Mouse (Mus musculus): ENCODE measurements around the gene Gm12248.
A peak's percentile ranks its signal among the peaks of the same experiment; 100 is the strongest.

Gm12248 gene

DNA sequence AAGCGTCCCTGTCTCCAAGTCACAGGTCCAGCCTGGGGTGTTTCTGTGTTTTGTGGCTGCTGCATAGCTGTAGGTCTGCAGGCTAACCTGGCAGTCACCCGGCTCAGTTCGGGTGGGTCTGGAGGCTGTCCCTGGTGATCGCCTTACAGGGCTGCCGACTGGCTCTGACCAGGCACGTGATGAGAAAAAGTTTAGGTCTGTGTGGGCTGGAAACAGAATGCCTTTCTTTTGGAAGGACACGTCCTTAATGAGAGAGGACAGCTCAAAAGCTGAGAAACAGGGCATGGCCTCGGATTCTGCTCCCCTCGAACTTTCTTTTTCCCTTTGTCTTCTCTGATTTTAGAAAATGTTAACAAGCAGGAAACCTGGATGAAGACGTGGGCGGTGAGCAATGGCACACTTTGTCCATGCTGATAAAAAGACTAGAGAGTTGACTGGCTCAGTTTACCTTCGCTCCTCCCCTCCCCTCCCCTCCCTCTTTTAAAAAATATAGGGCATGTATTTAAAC lies at the start of gene Gm12248:
TSS of gene Gm12248 (minus strand) at position 114 of the 508 bp plus-strand sequence.
- no peak for DNase-seq (ENCODE audit: low spot score in 2 of 2)

GRCm38 (mm10) chr11:58139466-58139865 lies 46.5 kb upstream of the Gm12248 start:
- no peak for DNase-seq (ENCODE audit: low spot score in 2 of 2)

GRCm38 (mm10) chr11:58138821-58139220 lies 45.9 kb upstream of the Gm12248 start:
- no peak for DNase-seq (ENCODE audit: low spot score in 2 of 2)

- DNase-seq (ENCODE audit: low spot score in 2 of 2), result no peak
Observed at GRCm38 (mm10) chr11:58136677-58137076, 43.7 kb upstream of the Gm12248 start.

DNA sequence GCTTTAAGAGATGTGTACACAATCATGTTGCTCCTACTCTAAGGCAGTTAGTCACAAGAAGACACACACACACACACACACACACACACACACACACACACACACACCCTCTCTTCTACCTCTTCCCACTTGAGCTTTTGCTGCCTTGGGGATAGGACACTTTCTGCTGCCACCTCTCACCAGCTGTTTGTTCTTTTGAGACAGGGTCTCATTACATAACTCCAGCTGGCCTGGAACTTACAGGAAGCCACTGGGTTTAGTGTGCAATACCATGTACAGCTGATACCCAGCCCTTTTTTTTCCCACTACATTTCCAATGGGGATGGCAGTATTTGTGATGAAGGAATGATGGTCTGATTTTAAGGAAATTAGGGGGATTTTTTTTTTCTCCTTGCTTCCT lies 42.4 kb upstream of the Gm12248 start:
- DNase-seq (ENCODE audit: low spot score in 2 of 2), result no peak

DNA sequence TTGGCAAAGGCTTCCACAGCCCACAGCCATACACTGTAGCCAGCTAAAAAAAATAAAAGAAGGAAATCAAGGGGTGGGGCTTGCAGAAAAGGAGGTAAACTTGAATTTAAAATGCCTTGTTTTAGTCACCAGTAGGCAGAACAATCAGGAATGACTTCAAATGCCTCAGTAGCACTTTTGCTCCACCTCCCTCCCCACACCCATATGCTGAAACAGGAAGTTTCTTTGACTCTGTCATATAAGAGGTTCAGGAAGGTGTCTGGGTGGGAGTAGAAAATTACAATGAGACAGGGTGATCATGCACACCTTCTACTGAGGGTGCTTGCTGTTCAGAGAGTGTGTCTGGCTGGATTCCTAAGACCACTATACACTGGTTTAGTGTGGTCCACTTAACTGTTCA lies 41.9 kb upstream of the Gm12248 start:
- no peak for DNase-seq (ENCODE audit: low spot score in 2 of 2)

- no peak for DNase-seq (ENCODE audit: low spot score in 2 of 2)
Observed at GRCm38 (mm10) chr11:58132026-58132425, 39.1 kb upstream of the Gm12248 start.

DNA sequence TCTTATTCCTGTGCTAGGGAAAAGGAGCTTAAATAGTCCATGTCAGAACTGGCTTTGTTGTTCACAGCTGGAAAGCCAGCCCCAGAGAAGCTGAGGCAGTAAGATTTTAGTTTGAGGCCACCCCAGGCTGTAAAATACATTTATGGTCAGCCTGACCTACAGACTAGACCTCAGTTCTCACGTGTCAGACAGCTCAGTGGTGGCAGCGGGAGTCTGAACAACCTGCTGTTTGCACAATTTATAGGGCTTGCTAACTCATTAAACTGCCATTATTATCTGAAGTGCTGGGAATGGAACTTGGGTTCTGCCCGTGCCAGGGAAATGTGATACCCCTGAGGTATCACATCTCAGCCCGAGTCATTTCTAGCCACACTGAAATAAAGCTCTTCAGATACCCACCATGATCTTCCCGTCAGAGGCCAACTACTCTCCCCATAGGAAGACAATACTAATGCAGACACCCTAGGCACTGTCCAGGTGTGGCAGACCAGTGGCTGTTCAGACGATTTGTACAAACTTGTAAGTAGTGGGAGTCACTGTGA lies 36.4 kb upstream of the Gm12248 start:
- DNase-seq (ENCODE audit: low spot score in 2 of 2), result no peak

DNA sequence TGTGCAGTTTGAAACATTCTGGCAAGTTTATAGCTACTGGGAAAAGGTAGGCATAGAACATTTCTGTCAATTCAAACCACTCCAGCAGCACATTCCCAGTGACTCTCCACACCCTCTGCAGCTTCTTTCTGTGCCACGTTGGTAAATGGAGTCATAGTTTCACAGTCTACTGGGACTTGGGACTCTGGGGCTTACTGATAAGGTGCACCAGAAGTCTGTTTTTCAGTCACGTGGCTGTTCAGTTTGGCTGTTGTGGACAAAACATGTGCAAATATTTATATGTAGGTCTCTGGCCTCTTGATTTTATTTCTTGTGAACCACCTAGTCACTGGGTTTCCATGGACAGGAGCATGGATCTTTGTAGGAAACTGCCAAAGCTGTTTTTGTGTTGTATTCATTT lies 34.6 kb upstream of the Gm12248 start:
- no peak for DNase-seq (ENCODE audit: low spot score in 2 of 2)

- DNase-seq (ENCODE audit: low spot score in 2 of 2), result peak in 1 of 2 experiments; percentile 36
Observed at GRCm38 (mm10) chr11:58126397-58127160, 33.6 kb upstream of the Gm12248 start.

GRCm38 (mm10) chr11:58125021-58125420 lies 32.1 kb upstream of the Gm12248 start:
- no peak for DNase-seq (ENCODE audit: low spot score in 2 of 2)

DNA sequence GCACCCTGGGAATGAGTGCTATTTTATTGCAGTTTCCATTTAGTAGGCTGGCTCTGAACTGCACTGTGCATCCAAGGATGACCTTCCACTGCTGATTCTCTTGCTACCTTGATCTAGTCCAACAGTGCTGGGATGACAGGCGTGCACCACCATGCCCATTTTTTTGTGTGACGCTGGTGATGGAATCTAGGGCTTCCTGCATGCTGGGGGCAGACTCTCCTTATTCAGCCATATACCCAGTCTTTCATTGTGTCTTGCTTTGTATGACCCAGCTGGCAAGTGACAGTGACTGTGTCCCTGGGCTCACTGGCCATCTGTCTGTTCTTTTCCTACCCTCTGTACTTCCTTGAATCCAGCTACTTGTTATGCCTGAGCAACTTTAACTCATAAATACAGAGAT lies 30.8 kb upstream of the Gm12248 start:
- DNase-seq (ENCODE audit: low spot score in 2 of 2), result no peak

DNA sequence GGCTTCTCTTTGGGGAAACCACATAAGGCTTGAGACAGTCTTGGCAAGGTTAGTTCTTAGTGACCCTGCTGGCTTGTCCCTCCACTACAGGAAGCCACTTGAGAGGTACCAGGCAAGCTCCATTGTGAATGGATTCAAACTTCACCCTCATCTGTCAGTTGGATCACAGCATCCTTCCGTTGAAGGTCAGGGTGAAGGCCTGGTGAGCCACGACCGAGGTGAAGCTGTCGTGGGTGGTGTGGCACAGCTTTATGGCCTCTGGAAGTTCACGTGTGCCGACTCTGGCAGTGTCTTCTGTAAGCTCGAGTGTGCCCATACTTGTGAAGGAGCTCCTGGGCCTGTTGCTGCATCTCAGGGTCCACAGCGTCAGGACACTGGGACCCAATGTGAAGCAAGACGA lies 28.4 kb upstream of the Gm12248 start:
- DNase-seq (ENCODE audit: low spot score in 2 of 2), result no peak

GRCm38 (mm10) chr11:58120655-58121054 lies 27.7 kb upstream of the Gm12248 start:
- no peak for DNase-seq (ENCODE audit: low spot score in 2 of 2)

DNA sequence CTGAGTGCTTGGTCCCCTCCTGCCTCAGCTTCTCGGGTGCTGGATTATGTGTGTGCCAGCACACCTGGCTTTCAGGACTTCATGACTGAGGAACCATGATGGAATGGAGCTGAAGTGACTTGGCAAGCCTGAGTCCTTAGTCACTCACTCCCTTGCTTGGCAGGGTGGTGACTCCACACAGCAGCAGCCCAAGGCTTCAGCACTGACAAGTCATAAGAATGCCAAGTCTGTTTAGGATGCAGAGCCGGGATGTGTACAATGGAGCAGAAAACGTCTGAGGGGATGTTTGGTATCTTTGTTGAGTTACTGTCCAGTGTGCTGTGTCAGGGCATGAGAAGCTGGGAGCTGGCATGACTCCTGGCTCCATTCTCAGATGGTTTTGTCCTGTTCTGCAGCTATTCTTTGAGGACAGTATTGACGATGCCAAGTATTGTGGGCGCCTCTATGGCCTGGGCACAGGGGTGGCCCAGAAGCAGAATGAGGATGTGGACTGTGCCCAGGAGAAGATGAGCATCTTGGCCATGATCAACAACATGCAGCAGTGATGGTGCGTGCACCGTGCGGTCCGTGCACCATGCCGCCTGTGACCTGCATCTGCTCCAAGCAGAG lies 24.2 kb upstream of the Gm12248 start:
- DNase-seq (ENCODE audit: low spot score in 2 of 2), result no peak

DNA sequence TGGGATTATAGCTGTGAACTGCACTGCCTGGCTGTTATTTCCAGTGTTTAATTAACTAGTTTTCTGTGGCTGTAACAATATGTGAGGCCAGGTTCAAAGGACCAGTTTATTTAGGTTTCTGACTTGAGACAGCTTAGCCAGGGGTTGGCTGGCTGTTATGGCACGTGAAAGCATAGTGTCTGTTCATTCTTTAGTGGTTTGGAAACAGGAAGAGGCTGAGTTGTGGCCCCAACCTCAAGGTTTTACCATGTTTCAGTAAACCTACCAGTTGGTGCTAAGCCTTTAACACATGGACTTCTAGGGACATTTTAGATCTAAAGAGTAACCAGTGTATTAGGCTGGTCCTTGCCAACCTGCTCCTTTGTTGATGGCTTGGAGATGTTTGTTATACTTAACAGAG lies 23.6 kb upstream of the Gm12248 start:
- DNase-seq (ENCODE audit: low spot score in 2 of 2), result no peak

DNA sequence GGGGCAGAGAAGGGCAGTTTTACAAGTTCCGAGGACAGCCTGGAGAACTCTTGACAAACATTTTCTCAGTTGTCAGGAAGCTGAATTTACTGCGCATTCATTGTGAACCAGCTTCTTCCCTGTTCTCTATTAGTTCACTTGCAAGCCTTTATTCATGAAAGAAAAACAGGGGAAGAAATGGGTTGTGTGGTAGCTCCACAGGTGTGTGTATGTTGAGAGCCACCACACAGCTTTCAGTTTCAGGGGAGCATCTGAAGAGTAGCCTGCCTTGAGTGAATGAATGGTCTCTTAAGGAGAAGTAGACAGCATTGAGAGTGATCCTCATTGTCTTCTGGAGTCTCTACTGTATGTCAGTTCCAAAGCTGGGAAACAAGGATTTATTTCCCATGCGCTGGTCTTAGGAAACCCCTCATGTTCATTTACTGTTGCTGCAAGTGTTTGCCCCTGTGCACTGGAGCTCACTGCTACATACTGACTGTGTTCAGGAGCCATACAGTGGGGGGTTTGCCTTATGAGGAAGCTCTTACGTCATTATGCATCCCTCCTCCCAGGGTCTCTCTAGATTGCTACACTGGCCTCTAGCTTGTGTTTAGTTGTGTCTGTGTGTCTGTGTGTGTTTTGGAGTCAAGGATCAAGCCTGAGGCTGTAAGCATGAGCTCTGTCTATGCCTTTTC lies 14.9 kb upstream of the Gm12248 start:
- DNase-seq (ENCODE audit: low spot score in 2 of 2), result no peak

GRCm38 (mm10) chr11:58107009-58107408 lies 14.1 kb upstream of the Gm12248 start:
- no peak for DNase-seq (ENCODE audit: low spot score in 2 of 2)

DNA sequence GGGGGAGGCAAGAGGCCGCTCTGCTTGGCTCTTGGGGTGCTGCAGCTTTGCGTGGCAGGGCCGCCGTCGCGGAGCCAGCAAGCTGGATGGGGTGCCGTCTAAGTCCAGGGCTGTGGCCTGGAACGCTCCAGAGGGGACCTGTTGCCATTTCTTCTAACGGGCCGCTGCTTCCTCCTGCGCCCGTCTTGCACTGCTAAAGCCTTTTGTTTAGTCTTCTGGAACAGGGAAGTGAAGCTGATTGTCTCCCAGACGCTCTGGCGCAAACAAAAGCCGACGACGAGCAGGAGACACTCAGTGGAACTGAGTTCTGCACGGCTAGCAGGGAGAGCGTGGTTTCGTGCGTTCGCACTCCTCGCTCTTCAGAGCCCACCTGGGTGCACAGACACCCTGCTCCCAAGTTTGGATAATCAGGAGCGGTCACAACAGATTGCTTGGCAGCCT lies 11.4 kb upstream of the Gm12248 start:
- no peak for DNase-seq (ENCODE audit: low spot score in 2 of 2)

- peak; percentile 97 to 99 for DNase-seq (ENCODE audit: low spot score in 2 of 2)
Observed at GRCm38 (mm10) chr11:58103697-58104306, 10.9 kb upstream of the Gm12248 start, which contains the start of gene Cnot8. Gene Cnot8, plus strand, starts transcription at chr11:58104153.

DNA sequence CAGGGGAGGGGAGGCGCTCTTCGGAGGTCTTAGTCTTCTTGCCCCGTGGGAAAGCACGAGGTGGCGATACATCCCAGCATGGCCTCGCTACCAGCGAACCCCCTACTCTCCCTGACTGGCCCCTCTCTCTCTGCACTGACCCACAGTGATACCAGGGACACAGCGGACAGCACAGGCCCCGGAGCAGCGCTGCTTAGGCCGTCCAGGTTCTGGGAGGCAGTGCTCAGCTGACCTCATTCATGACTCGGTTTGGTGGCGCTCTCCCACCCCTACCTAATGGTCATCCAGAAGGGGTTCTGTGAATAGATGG lies 10.4 kb upstream of the Gm12248 start:
- no peak for DNase-seq (ENCODE audit: low spot score in 2 of 2)

Data from spleen, postnatal 10 days (tissue).